Comparison of ENCODE assay signal across 1 mouse cellular context in the genomic region with DNA sequence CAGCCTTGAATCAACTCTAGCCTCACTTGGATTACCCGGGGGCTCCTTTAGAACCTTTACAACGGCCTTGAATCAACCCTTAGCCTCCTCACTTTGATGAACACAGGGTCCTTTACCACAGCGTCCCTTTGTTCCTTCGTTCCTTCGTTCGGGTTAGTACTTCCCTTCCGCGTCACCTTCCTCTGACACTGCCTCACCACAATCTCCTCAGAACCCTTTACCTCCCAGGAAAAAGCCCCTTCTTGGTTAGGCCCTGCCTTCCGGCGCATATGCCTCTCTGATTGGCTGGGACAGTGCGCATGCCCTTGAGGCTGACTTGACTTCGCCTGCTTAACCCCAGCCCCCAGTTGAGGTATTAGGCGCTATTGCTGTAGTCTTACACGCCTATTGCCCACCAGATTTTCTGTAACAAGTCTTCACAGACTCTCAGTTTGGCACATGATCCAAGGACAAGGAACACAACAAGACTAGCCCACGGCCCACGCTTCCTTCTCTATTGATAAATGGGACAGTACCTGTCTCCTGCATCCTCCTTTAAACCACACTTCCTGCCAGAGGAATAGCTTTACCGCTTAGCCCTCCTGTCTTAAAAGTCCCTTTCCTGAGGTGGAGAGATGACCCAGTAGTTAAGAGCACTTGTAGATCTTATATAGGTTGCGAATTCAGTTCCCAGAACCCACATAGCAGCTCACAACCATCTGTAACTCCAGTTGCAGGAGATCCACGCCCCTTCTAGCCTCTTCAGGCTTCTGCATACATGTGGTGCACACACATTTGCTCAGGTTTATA. TPM values are rescaled to one million over a fixed set of nuclear protein-coding genes. Genes with fewer than 3 reads are reported as not detected.
"Had no signal": no experiment of that assay in that cellular context is flagged by ENCODE, and none has a peak within 500 bp of the region (broad histone marks: within the 10 kb centered on the region; RNA-seq: fewer than 3 reads in every experiment).

A gene (minus strand): TSS at position 212 of the 789 bp plus-strand sequence.

RNA-seq across cellular contexts. Expression of the gene that starts here (rescaled TPM):
- total RNA-seq: layer of hippocampus, adult 18-20 months had no signal
